Mouse (Mus musculus): ENCODE results near the gene 2810006K23Rik.
"Not testable (repeated sequence)": the region's sequence is repeated elsewhere in the genome, so short reads cannot be mapped to it uniquely, and the experiment has no call there.

2810006K23Rik gene

DNA sequence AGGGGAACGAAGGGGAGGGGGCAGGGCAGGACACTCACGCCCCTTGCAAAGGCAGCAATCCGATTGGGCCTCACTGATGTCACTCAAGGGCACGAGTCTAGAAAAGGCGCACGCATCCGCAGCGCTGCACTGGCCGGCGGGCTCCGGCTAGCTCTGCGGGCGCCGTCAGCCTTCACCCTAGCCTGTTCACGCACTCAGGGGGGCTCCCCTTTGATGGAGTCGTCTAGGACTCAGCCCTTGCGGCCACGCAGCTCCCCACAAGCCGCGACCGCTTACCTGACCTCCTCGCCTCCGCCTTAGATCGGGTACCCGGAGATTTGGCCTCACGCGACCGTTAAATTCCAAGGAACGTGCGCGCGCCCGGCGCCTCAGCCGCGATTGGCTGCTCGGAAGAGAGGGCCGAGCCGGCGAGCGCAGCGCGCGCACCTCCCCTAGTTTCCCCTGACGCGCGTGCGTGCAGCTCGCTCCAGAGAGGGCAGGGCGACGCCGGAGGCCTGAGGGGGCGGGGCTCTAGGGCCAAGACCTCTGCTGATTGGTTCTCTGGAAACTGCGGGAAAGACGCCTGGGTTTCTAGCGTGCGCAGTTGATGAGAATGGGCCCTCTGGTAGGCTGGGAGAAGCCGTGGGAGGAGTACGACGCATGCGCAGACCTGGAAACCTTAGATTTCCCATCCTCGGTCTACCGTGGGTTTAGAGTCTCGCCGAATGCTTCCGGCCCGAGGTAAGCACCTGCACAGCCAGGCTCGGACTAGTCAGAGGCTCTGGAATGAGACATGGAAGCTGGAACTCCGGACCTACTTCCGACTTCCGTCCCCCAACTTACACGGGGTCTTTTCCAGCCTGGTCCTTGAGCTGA is at the start of gene 2810006K23Rik, which contains the start of gene Mphosph9:
Gene 2810006K23Rik (plus strand): TSS at position 580 of the 855 bp plus-strand sequence.
Gene Mphosph9 (minus strand): TSS at position 463 of the 855 bp plus-strand sequence.
- peak; percentile 100 for DNase-seq

DNA sequence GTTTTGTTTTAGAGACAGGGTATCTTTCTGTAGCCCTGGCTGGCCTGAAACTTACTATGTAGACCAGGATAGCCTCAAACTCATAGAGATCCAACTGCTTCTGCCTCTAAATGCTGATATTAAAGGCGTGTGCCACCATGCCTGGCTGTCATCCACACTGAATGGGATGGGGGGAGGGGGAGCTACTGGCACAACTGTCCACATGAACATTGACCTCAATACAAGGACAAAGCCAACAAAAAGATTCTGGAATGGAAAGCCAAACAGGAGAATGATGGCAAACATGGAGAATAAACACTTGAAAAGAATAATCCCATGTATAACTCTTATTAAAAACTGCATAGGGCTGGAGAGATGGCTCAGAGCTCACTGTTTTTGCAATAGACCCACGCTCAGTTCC is 45.0 kb upstream of the 2810006K23Rik start:
- DNase-seq: no peak

DNA sequence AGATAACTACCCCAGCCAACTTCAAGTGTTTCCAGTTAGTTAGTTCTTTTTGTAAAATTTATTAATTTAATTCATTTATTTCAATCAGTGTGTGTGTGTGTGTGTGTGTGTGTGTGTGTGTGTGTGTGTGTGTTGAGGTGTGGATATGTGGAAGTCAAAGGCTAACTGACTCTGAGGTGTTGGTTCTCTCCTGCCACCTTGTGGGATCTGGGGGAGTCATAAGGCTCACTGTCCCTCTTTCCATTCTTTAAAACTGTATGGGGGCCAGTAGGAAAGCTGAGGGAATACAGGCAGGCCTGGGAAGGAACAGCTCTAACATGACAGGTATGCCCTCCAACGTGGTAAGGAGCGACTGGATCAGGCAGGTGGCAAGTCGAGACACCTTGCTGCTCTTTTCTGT is 43.6 kb upstream of the 2810006K23Rik start:
- DNase-seq: no peak

DNA sequence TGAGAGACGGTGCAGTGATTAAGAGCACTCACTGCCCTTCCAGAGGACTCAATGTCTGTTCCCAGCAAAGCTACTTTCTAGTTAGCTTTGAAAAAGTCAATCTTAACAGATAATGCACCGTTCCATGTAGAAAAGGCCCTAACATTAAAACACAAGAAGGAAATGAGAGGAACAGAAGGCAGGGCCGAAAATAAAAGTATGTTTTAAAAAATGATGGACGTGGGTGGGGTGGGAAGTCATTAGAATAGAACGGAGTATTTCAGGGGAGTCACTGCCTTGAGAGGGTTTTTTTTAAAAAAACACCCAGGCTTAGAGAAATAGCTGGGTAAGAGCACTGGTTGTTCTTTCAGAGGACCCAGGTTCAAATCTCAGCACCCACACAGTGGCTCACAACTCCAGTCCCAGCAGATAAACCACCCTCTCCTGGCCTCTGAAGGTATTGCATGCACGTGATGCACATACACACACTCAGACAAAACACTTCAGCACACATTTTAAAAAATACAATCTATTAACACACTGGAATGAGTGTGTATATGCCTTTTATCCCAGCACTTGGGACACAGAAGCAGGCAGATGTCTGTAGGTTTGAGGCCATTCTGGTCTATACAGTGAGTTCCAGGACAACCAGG is 40.2 kb upstream of the 2810006K23Rik start:
- DNase-seq: no peak

DNA sequence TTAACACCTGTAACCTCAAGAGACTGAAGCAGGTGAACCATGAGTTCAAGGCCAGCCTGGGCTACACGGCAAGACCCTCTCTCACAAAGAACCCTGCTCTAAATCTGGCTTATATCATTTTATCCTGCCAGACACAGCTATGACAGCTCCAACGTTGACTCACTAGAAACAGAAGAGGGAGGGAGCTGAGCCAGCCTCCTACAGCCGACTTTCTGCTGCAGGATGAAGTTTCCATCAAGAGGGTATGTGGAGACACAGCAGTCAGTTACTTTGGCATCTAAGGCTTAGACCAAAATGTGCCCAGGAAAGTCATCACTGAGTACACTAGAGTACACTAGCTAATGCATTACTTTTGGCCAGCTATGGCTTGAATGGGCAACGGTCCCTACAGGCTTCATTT is 37.7 kb upstream of the 2810006K23Rik start:
- no peak for DNase-seq

DNA sequence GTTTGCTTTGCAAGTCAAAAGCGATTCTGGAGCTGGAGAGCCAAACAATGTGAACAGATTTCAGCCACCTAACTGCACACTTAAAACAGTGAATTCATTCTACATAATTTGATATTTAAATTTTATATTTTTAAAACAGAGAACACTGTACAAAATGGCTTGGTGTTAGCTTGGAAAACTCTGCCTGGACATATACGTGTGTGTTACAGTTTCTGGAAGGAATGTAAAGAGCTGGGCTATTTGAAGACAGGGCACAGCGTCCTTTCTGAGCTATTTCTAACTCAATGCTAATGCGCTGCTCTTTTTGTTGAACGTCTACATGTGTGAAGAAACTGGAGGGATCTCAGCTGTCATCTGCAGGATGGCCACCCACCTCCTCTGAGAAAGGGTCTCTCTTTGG is 33.9 kb upstream of the 2810006K23Rik start:
- no peak for DNase-seq

DNA sequence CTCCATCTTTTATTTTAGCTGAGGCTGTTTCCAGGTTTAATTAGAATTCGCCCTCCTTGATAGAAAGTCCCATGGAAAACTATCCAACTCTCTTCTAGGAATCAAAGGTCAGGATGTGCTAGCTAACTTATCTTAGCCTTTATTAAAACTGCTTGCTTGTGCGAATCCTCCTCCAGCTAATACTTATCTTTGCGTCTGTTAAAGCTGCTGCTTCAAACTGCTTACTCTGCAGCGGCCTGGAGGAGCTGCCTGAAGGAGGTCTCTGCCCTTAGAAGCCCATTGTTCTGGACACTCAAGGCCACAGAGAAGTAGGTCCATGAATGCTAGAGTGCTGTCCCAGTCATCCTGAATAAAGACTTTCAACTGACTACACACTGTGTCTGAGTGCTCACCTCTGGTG is 31.4 kb upstream of the 2810006K23Rik start:
- no peak for DNase-seq

DNA sequence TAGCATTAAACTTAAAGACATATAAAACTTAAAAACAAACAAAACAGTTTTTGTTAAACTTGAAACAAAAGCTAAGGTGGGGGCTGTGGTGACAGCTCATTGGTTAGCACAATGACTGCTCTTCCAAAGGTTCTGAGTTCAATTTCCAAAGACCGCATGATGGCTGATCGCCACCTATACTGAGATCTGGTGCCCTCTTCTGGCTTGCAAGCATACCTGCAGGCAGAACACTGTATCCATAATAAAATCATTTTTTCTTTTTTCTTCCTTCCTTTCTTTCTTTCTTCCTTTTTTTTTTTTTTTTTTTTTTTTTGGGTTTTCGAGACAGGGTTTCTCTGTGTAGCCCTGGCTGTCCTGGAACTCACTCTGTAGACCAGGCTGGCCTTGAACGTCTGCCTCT is 28.6 kb upstream of the 2810006K23Rik start:
- not testable (repeated sequence) for DNase-seq

DNA sequence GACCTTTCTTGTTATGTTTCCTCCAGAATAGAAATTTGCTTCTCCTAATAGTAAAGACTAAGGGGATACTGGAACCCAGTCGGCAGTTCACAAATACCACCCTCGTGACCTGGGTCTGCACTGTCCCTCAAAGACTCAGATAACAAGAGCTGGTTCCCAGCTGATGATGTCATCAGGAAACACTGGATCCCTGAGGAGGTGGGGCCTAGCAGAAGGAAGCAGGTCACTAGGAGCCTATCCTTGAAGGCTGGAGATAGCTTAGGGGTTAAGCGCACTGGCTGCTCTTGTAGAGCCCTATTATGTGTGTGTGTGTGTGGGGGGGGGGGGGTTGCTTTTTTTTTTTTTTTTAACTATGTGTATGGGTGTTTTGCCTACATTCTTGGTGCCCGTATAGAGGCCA is 27.8 kb upstream of the 2810006K23Rik start:
- no peak for DNase-seq

DNA sequence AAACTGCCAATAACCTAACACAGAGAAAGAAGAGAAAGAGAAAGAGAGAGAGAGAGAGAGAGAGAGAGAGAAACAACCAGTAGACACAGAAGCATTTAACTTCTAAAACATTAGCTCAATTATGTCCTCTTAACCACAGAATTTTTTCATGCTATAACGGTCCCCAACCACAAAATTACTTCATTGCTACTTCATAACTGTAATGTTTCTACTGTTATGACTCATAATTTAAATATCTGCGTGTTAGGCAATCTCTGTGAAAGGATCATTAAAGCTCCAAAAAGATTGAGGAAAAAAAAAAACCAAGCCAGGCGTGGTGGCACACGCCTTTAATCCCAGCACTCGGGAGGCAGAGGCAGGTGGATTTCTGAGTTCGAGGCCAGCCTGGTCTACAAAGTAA is 25.0 kb upstream of the 2810006K23Rik start:
- not testable (repeated sequence) for DNase-seq

DNA sequence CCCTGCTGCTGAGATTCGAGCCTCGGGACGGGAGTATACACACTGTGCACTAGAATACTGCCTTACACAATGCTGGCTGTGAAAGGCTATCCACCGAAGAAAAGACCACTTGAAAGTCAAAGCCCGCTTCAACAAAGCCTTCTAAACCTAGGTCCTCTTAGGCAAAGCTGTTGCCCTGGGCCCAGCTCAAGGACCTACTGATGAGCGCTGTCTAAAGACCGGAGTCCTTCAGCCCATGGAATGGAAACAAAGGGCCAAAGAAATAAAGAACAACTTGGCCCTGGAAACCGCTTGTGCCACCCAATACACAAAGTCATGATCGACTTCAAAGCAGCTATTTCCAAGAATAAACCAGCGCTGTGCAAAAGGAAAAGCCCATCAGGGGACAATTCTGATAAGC is 18.7 kb upstream of the 2810006K23Rik start:
- DNase-seq: no peak

DNA sequence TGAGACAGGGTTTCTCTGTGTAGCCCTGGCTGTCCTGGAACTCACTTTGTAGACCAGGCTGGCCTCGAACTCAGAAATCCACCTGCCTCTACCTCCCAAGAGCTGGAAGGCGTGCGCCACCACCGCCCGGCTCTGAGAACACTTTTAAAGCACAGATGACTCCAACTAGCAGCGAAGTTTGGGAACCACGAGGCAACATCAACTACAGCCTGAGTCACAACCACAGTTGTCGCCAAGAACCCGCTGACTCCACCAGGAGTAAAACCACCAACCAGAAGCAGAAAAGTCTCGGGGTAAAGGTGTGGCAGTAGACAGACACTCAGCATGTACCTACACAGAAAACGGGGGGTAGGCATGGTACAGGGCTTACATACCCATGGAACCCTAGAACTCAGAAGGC is 17.8 kb upstream of the 2810006K23Rik start:
- no peak for DNase-seq

DNA sequence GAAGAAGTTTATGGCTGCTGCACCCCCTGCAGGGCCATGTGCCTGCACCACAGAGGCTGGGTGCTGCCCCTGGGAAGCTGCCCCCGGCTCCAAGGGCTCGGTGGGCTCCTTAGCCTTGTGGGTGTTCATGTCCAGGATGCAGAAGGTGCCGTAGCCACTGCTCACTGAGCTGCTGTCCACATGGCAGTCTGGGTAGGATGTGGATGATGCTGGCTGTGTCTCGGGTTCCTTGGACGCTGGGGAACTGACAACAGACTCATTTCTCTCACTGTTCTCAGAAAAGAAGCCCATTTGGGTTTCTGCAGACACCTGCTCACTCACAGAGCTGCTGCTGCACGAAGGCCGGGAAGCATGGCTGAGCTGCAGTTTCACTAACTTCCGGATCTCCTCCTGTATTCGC is 12.4 kb upstream of the 2810006K23Rik start:
- no peak for DNase-seq

DNA sequence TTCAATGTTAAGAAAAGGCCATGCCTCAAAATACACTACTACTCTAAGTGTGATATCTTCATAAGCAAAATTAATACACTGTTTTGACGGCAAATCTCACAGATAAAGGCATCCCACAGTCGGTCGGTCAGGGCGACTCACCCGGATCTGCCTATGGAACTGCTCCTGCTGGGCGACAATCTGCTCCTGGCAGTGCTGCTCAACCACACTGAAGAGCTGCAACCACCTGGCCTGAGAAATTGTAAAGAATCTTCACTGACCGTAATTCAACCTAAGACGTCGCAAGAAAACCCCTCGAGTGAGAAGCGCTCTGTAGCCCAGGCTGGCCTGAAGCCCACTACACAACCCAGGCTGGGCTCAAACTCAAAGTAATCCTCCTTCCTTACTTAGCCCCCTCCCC is 11.9 kb upstream of the 2810006K23Rik start:
- no peak for DNase-seq

DNA sequence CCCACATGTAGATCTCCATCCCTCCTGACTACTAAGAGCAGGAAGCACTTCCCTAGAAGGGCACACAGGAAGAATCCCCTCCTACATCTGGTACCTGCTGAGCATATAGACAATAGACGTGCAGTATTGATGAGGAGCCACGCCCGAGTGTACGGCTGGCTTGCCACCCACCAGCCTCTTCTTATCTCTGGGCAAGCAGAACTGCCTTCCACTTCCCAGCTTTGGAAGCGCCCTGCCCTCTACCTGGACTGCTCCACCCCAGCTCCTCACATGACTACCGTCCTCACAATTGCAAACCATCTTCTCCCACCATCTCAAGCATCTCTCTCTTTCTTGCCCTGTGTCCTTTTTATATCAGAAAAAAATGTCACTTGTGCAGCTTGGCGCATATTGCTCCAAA is 10.2 kb upstream of the 2810006K23Rik start:
- no peak for DNase-seq

DNA sequence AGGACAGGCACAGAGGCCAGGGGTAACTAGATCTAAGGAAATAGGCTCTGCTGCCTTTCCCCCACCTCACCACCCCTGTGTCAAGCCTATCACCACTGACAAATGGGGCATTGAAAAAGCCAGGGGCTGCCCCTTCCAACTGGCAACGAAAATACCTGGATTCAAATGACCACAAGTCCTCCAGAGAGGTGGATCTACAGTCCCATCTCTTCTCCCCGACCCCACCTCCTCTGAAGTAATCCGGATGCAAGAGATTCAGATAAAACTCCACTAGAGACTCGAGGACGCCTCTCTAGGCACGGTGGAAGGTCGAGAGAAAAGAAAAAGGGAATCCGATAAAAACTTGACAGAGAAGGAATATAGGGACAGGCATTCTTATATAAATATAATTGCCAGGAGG is 1.1 kb upstream of the 2810006K23Rik start:
- no peak for DNase-seq

DNA sequence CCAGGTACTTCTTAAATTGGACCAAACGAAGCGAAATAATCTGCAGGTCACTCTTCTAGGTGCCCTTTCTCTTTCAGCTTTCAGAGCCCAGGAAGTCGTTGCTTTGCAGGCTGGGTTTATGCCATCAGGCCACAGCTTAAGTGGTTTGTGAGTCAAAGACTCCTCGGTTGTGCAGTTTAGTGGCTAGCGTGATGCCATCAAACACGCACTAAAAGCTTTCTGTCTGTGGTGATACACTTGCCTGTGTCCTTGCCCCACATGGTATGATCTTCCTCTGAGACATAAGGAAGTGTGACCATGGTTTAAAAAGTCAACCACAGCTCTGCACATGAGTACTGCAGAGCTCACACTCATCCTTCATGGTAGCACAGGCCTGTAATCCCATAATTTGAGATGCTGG is 2.2 kb downstream of the 2810006K23Rik start:
- DNase-seq: no peak

DNA sequence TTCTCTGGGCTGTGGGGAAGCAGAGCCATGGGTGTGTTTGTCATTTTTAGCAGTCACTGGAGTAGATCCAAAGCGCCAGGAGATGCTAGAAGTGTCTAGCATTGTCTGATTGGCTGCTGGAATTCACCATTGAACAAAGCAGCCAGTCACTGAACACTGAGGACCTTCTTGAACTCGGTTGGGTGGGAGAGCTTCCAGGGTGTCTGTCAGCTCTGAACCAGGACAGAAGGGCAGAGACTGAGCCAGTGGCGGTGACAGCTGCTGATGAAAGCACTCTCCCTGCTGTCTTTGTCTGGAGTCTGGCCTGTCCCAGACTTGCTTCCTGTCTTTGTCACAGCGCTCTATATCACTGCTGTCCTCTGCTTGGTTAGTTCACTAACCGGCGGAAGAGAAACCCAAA is 6.5 kb downstream of the 2810006K23Rik start:
- DNase-seq: peak; percentile 63

DNA sequence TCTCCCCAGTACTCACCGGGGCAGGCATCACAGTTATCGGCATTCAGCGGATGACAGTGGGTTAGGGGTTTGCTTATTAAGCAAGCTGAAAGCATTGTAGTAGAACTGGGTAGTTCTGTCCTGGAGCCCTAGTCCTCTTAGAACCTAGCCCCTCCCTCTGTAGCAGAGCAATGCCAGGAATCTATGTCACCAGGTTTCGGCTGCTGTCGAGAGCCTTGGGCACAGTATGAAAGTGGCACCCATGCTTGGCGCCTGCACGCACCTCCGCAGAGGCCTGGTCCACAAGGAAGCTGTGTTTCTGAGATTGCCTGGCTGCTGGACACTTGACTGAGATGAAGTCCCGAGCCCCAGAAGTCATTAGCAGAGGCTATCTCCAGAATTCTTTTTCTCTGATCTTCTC is 9.2 kb downstream of the 2810006K23Rik start:
- no peak for DNase-seq

DNA sequence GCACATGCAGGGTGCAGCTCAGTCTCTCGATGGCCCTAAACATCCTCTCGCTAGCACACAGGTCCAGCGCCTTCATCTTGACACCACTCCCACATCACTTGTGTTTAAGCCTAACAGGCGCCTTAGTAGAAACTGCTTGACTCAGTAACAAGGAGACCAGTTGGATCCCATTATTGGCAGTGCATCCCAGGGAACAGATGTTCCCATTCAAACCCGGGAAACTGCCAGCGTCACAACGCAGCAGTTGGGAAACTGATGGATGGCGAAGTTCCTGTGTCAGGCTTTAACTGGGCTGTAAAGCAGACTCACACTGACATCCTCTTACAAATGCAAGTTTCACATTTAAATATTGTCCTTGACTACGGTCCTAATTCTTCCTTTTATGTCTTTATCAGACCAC is 10.0 kb downstream of the 2810006K23Rik start:
- DNase-seq: no peak

DNA sequence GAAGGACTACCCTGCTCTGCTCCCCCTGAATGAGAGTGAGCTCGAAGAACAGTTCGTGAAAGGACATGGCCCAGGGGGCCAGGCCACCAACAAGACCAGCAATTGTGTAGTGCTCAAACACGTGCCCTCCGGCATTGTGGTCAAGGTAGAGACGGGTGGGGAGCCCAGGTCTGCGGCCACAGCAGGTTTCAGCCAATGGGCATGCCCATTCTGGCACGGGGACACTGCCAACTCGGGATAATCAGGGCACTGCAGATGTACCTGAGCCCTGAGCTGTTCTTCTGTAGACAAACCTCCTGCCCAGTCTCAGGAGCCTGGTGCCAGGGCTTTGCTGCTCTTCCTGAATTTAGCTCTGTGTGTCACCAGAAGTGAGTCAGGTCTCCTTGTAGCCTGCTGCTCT is 10.9 kb downstream of the 2810006K23Rik start:
- DNase-seq: no peak

DNA sequence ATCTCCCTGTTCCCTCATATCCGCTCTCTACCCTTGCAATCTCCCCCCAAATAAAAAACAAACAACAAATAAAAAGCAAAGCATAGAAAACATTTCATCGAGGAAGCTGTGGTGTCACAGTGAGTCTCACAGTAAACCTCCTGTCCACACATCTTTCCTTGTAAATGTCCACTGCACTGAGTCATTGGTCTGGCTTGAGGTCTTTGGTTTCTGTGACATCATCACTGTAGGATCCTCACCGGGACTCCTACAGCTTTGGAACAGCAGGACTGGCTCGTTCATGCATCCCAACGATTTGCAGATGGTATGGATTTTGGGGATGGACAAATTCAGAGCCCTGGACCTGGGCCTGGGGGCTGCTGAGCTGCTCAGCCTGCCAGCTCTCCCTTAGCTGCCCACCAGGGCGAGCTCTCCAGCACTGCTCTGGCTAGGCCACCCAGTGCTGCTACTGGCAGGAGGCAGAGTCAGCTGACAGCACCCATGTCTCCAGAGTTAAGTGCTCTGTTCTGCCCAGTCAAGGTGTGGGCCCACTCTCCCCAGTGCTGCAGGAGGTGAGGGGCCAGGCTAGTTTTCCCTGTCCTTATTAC is 14.0 kb downstream of the 2810006K23Rik start:
- DNase-seq: not testable (repeated sequence)

DNA sequence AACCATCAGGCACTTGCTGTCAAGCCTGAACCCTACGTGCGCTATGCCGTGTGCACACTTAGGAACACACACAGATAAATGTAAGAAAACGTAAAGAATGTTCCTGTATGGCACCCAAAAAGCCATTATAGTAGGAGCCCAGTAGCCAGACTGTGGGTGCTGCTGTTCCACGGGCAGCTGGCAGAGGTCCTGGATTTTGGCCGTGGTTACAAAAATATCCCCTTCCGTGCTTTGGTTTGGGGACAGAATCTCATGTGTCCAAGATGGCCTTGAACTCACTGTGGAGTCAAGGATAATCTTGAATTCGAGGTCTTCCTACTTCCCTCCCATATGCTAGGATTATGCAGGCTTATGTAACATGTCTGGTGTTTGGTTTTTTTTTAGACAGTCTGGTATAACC is 15.0 kb downstream of the 2810006K23Rik start:
- DNase-seq: no peak

DNA sequence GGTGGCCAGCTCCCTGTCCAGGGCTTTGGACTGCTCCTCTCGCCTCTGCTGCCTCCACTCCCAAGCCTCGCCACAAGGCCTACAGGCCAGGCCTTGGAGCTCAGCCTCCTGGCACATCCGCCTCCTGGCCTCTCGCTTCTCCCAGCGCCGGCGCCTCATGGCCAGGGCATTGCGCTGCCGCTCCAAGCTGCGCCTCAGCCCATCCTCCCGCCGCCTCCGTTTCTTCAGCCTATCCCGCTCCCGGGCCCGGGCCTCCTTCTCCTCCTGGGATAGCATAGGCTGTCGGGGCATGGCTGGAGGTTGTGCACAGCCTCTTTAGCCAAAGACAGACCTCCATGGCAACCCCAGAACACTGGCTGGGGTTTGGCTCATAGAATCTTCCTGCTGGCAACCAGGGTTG is 21.3 kb downstream of the 2810006K23Rik start:
- DNase-seq: no peak

Measured in kidney, adult 11 months (tissue).